Mouse (Mus musculus) liver, embryonic 15.5 days (tissue): ENCODE data around the gene Pim1. TPM values are rescaled to one million over a fixed set of nuclear protein-coding genes. Genes with fewer than 3 reads are reported as not detected.

Source experiments
- ATAC-seq: fragments of 200-750 bp; cut with Nextera tagmentation; 2 replicates; pipeline ENCODE4 v1.8.0; 2017; ENCODE audit warnings: moderate number of reproducible peaks, mild to moderate bottlenecking, moderate library complexity; ENCODE audit not compliant: insufficient read depth
- H3K27ac ChIP-seq: fragments of 300-500 bp; sonication (generic); replicated peaks from 2 replicates; pipeline ENCODE4 v1.5.1; 2015; ENCODE audit warnings: mild to moderate bottlenecking, inconsistent platforms
- H3K27me3 ChIP-seq: fragments of 300-500 bp; sonication (generic); 2 replicates; pipeline ENCODE4 v1.6.1; 2015; ENCODE audit warnings: mild to moderate bottlenecking, inconsistent platforms
- H3K36me3 ChIP-seq: fragments of 300-500 bp; sonication (generic); replicated peaks from 2 replicates; pipeline ENCODE4 v1.6.1; 2015; ENCODE audit warnings: moderate library complexity, mild to moderate bottlenecking, inconsistent platforms
- H3K4me1 ChIP-seq: fragments of 300-500 bp; sonication (generic); replicated peaks from 2 replicates; pipeline ENCODE4 v1.6.1; 2015; ENCODE audit warnings: inconsistent platforms
- H3K4me2 ChIP-seq: fragments of 300-500 bp; sonication (generic); 2 replicates; pipeline ENCODE4 v1.6.1; 2015; ENCODE audit warnings: moderate library complexity, mild to moderate bottlenecking, inconsistent platforms
- H3K4me3 ChIP-seq: fragments of 300-500 bp; sonication (generic); replicated peaks from 2 replicates; pipeline ENCODE4 v1.5.1; 2015; ENCODE audit warnings: mild to moderate bottlenecking, inconsistent platforms
- H3K9ac ChIP-seq: fragments of 300-500 bp; sonication (generic); 2 replicates; pipeline ENCODE4 v1.6.1; 2015; ENCODE audit warnings: moderate library complexity, mild to moderate bottlenecking, inconsistent platforms
- H3K9me3 ChIP-seq: fragments of 300-500 bp; sonication (generic); replicated peaks from 2 replicates; pipeline ENCODE4 v1.6.1; 2016; ENCODE audit warnings: inconsistent platforms
- WGBS: fragments of 180-500 bp; shearing (Covaris S2); methylation state at CpG from one replicate; pipeline ENCODE4 v1.1.7; 2015; ENCODE audit warnings: mixed read lengths; ENCODE audit not compliant: insufficient replicate concordance; 5-methylcytosine and 5-hydroxymethylcytosine counted together
- polyA plus RNA-seq: library from polyadenylated mRNA; unstranded; fragments of >200 nt; fragmentation: Nextera tagmentation; extraction: Ambion mirVana; gene quantifications from 2 replicates; pipeline ENCODE4 v1.2.1, GENCODE M21; 2015

Gene Pim1
- polyA plus RNA-seq: 93.3 and 93.5 TPM in 2 replicates

- peak; percentile 57 for ATAC-seq
- peak within 1 kb of the TSS; percentile 99 for H3K27ac ChIP-seq
- under 1% methylated on average over 84 of the region's 99 CpGs for WGBS
- peaks cover 61% of the 10 kb centered on the region for H3K4me1 ChIP-seq
- H3K4me3 ChIP-seq: peak within 1 kb of the TSS; percentile 99
- peak within 1 kb of the TSS; percentile 100 for H3K9ac ChIP-seq
- no peaks in the 10 kb centered on the region for H3K9me3 ChIP-seq
- peak within 1 kb of the TSS; percentile 91 for H3K4me2 ChIP-seq
- peaks cover 43% of the 10 kb centered on the region for H3K36me3 ChIP-seq
- 0 out of 2 replicates have a peak, but pooled peaks cover 4% of the 10 kb centered on the region for H3K27me3 ChIP-seq
These were observed at the start of gene Pim1 for GRCm38 (mm10) chr17:29490713-29491581. TSS of gene Pim1 (plus strand) at chr17:29490753.

DNA sequence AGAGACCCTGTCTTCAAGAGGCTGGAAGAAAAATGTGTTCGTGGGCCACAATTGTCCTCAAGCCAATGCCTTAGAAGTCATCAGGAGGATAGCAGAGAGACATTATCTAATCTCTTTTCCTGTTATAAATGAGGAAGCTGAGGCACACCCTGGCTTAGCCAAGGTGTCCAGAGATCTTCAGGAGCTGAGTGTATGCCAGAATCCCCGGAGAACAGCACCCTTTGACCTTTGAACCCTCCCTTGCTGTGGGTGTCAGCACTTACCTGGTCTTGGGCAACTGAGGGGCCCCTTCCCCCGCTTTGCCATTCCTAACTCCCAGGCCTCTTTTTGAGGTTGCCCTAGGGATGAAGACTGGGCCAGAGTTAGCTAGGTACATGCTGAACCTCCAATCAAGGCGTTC, 49.0 kb upstream of the Pim1 start:
- ATAC-seq: no peak
- Histone ChIP-seq H3K9me3 (no peaks in the 10 kb centered on the region), H3K27ac (peak overlapping the region; percentile 97), H3K4me2 (peak overlapping the region; percentile 60; the same call in 1 of the 2 replicates), H3K36me3 (no peaks in the 10 kb centered on the region), H3K27me3 (no peaks in the 10 kb centered on the region), H3K4me1 (peaks cover 100% of the 10 kb centered on the region), H3K9ac (peak overlapping the region; percentile 58), H3K4me3 (no peak overlapping the region)
- WGBS: 43% methylated on average over 4 of the region's 4 CpGs

- no peak for ATAC-seq
- H3K4me2 ChIP-seq: peak overlapping the region; percentile 60; the same call in 1 of the 2 replicates
- H3K27ac ChIP-seq: peak overlapping the region; percentile 97
- 45% methylated on average over 7 of the region's 7 CpGs for WGBS
- H3K4me3 ChIP-seq: no peak overlapping the region
- no peaks in the 10 kb centered on the region for H3K36me3 ChIP-seq
- H3K27me3 ChIP-seq: no peaks in the 10 kb centered on the region
- H3K4me1 ChIP-seq: peaks cover 100% of the 10 kb centered on the region
- H3K9me3 ChIP-seq: no peaks in the 10 kb centered on the region
- H3K9ac ChIP-seq: peak overlapping the region; percentile 58
These were observed 48.4 kb upstream of the Pim1 start for GRCm38 (mm10) chr17:29442131-29442557.

DNA sequence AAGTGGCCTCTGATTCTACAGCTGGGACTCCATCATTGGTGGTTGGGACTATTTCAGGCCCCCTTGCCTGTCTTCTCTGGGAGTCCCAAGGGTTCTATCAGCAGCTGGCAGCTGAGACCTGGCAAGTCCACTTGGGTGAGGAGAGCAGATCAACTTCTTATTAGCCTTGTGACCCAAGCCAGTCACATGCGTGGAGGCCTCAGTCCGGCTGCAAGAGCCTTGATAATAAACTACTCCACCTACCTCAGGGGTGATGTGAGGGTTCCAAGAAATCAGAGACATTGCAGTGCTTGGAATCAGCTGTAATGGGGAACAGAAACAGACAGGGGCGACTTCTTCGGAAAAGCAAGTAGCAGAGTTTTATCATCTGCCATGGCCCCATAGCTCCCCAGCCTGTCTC, 46.8 kb upstream of the Pim1 start:
- Histone ChIP-seq H3K4me3 (peak overlapping the region; percentile 39), H3K9me3 (no peaks in the 10 kb centered on the region), H3K36me3 (no peaks in the 10 kb centered on the region), H3K9ac (peak overlapping the region; percentile 58), H3K4me1 (peaks cover 99% of the 10 kb centered on the region), H3K27me3 (no peaks in the 10 kb centered on the region), H3K4me2 (peak overlapping the region; percentile 60), H3K27ac (peak overlapping the region; percentile 97)
- ATAC-seq: peak; percentile 79
- 30% methylated on average over 4 of the region's 4 CpGs for WGBS

- no peaks in the 10 kb centered on the region for H3K9me3 ChIP-seq
- no peak for ATAC-seq
- H3K36me3 ChIP-seq: no peaks in the 10 kb centered on the region
- peaks cover 99% of the 10 kb centered on the region for H3K4me1 ChIP-seq
- H3K27ac ChIP-seq: peak overlapping the region; percentile 97
- peaks cover 8% of the 10 kb centered on the region; the same call in 1 of the 2 replicates for H3K27me3 ChIP-seq
- 15% methylated on average over 8 of the region's 8 CpGs for WGBS
- H3K9ac ChIP-seq: peak overlapping the region; percentile 58
- peak overlapping the region; percentile 39; the same call in 1 of the 2 replicates for H3K4me3 ChIP-seq
- peak overlapping the region; percentile 60 for H3K4me2 ChIP-seq
These were observed 45.5 kb upstream of the Pim1 start for GRCm38 (mm10) chr17:29445072-29445471.

- no peak overlapping the region for H3K4me3 ChIP-seq
- peak; percentile 84 for ATAC-seq
- H3K27ac ChIP-seq: peak overlapping the region; percentile 97
- 9% methylated on average over 3 of the region's 3 CpGs for WGBS
- peaks cover 90% of the 10 kb centered on the region for H3K4me1 ChIP-seq
- H3K4me2 ChIP-seq: peak overlapping the region; percentile 39
- H3K9me3 ChIP-seq: no peaks in the 10 kb centered on the region; the same call in 1 of the 2 replicates
- peaks cover 31% of the 10 kb centered on the region for H3K27me3 ChIP-seq
- no peaks in the 10 kb centered on the region for H3K36me3 ChIP-seq
- peak overlapping the region; percentile 54; the same call in 1 of the 2 replicates for H3K9ac ChIP-seq
These were observed 43.2 kb upstream of the Pim1 start for GRCm38 (mm10) chr17:29447323-29447722.

DNA sequence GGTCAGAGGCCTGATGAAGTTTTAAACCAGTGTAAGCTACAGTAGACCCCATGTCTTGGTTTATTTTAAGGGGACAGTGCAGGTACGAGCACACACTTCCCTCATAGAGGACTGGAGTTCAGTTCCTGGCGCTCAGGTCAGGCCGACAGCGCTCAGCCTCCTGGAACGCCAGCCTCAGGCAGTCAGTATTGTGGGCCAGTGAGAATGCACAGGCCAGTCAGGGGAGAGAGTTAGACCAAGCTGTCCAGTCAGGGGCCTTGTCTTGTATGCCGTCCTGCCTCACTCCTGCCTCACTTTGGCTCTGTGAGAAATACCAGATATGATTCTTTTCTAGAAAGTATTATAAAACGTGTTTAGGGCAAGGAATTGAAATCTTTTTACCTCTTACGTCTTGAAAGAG, 42.5 kb upstream of the Pim1 start:
- Histone ChIP-seq H3K4me3 (no peak overlapping the region), H3K27me3 (peaks cover 33% of the 10 kb centered on the region), H3K9me3 (no peaks in the 10 kb centered on the region; the same call in 1 of the 2 replicates), H3K4me2 (peak overlapping the region; percentile 39), H3K36me3 (no peaks in the 10 kb centered on the region), H3K9ac (peak overlapping the region; percentile 54), H3K4me1 (peaks cover 82% of the 10 kb centered on the region), H3K27ac (peak overlapping the region; percentile 97)
- no peak for ATAC-seq
- 71% methylated on average over 8 of the region's 8 CpGs for WGBS

DNA sequence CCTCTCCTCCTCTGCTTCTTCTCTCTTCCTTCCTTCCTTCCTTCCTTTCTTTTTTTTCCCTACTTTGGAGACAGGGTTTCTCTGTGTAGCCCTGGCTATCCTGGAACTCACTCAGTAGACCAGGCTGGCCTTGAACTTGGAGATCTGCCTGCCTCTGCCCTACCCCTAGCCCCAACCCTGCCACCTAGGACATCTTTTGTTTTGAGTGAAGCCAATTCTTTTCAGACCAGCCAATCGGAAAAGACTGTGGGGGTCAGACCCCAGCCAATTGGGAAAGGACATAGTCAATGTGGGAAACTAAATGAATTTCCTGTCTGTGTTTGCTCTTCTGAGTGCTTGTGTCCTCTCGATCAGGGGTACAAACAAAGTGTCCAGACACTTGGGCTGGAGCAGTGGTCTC, 42.0 kb upstream of the Pim1 start:
- no peak for ATAC-seq
- H3K27me3 ChIP-seq: peaks cover 33% of the 10 kb centered on the region
- H3K4me3 ChIP-seq: no peak overlapping the region
- H3K9ac ChIP-seq: peak overlapping the region; percentile 54
- WGBS: 51% methylated on average over 2 of the region's 2 CpGs
- peaks cover 77% of the 10 kb centered on the region for H3K4me1 ChIP-seq
- no peaks in the 10 kb centered on the region; the same call in 1 of the 2 replicates for H3K9me3 ChIP-seq
- H3K36me3 ChIP-seq: no peaks in the 10 kb centered on the region
- H3K4me2 ChIP-seq: peak overlapping the region; percentile 39
- peak overlapping the region; percentile 97 for H3K27ac ChIP-seq

- H3K4me1 ChIP-seq: peaks cover 57% of the 10 kb centered on the region
- ATAC-seq: no peak
- H3K27ac ChIP-seq: 0 out of 2 replicates have a peak overlapping the region, but pooled peaks have one; percentile 3
- 50% methylated on average over 34 of the region's 34 CpGs for whole genome bisulfite sequencing
- H3K9ac ChIP-seq: no peak overlapping the region
- H3K9me3 ChIP-seq: peaks cover 3% of the 10 kb centered on the region; the same call in 1 of the 2 replicates
- H3K4me3 ChIP-seq: no peak overlapping the region
- peaks cover 39% of the 10 kb centered on the region for H3K27me3 ChIP-seq
- H3K4me2 ChIP-seq: no peak overlapping the region; the same call in 1 of the 2 replicates
- no peaks in the 10 kb centered on the region for H3K36me3 ChIP-seq
These were observed 39.4 kb upstream of the Pim1 start for GRCm38 (mm10) chr17:29450899-29451840.

DNA sequence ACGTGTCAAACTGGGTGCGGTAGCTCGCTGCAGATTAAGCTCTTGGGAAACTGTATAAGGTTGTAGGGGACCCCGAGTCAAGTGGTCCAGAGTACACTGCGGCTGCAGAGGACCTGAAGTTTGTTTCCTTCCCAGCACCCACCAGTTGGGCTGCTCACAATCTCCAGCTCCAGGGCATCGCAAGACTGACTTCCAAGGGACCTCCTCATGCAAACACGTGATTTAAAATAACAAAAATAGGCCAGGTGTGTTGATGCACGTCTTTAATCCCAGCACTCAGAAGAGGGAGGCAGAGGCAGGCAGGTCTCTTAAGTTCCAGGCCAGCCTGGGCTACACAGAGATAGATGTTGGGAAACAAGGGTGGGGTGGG, 38.7 kb upstream of the Pim1 start:
- H3K4me2 ChIP-seq: no peak overlapping the region
- 63% methylated on average over 8 of the region's 8 CpGs for WGBS
- no peak overlapping the region for H3K27ac ChIP-seq

More for the DNA sequence above, 38.7 kb upstream of the Pim1 start:
- H3K4me1 ChIP-seq: peaks cover 55% of the 10 kb centered on the region
- H3K4me3 ChIP-seq: no peak overlapping the region
- no peak overlapping the region for H3K9ac ChIP-seq
- ATAC-seq: no peak
- H3K27me3 ChIP-seq: peaks cover 44% of the 10 kb centered on the region
- peaks cover 3% of the 10 kb centered on the region; the same call in 1 of the 2 replicates for H3K9me3 ChIP-seq
- H3K36me3 ChIP-seq: no peaks in the 10 kb centered on the region
